Mouse (Mus musculus): ENCODE results near the gene Zfp827. TPM values are rescaled to one million over a fixed set of nuclear protein-coding genes. Genes with fewer than 3 reads are reported as not detected.

Zfp827 gene
- total RNA-seq (2021), result 15.3 and 17.1 TPM in 2 replicates
- long read RNA-seq, experiment 1, partial matches to known transcripts, result 1 of 14 reads
- long read RNA-seq, experiment 1, other reads (novel, unspliced or antisense), result 13 of 14 reads
- long read RNA-seq, experiment 2, partial matches to known transcripts, result 0 of 9 reads
- long read RNA-seq, experiment 2, other reads (novel, unspliced or antisense), result 9 of 9 reads

DNA sequence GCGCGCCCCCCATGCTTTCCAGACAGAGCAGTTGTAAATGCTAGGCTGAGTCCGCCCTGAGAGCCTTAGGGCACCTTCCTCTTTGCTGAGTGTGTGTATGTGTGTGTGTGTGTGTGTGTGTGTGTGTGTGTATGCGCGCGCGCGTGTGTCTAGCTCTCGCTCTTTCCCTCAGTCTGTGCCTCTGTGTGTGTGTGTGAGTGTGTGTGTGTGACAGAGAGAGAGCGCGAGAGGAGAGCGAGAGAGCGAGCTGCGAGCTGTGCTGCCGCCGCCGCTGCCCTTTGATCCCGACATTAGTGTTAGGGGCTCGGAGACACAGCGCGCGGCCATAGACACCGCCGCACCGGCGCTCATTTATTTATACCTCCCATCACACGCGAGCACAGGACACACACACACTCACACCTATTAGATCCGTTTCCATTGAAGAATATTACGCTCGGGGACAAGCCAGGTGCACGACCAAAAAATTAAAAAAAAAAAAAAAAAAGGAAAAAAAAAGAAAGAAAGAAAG is at the start of gene Zfp827:
Gene Zfp827 (plus strand): TSS at position 461 of the 511 bp plus-strand sequence.
- peak; percentile 86 for DNase-seq

DNA sequence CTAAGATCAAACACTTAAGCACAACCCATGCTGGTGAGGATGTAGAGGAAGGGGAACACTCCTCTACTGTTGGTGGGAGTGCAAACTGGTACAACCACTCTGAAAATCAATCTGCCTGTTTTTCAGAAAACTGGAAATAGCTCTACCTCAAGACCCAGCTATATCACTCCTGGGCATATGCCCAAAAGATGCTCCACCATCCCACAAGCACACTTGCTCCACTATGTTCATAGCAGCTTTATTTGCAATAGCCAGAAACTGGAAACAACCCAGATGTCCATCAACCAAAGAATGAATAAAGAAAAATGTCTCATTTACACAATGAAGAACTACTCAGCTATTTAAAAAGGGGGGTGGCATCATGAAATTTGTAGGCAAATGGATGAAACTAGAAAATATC is 23.9 kb upstream of the Zfp827 start:
- DNase-seq, result no peak

DNA sequence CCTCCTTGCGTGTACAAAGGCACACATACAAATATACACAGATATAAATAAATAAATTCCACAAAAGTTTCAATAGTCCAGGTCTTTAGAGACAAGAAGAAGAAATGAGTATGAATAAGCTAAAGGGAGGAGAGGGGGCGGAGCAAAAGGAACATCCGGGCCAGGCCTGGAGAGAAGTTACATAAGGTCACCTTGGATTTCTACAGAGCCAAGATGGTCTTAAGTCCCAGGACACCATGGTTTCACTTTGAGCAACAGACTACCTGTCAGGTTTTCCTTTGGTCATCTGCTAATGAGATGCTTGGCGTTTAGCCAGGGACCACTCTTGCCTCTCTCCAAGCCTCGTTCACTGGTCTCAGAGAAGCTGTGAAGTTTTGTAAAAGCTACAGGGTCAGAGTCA is 13.2 kb upstream of the Zfp827 start:
- DNase-seq, result no peak

DNA sequence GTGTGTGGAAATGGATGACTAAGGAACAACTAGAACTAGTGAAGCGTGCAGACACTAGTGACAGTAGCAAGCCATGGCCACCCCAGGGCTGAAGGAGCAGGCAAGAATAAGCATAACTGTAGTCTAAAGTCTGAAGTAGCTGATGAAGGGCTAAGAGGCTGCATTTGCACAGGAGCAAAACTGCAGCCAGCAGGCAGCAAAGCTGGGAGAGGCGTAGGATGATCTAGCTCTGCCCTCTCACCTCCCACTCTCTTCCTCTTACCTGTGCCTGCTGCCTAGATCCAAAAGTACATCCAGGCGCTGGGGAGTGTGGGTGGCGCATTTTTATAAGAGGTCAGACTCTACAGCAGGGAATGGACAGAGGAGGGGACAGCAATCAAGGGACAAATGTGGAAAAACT is 12.2 kb upstream of the Zfp827 start:
- no peak for DNase-seq

DNA sequence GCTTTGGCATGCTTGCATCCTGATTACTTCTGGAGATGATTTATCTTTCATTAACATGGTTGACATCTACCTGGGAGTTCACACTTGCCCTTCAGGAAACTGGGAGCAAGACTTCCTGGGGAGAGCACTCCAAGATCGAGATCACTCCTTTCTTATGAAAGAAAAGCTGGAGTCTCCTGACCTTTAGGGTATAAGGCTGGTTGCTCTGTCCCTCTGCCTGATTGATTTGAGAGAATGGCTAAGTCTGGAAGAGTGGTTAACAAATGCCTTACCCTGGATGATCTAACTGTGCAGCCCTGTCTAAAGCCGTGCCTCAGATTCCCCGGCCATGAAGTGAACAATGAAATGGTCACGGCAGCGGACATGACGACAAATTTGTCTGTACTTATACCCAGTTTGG is 11.7 kb upstream of the Zfp827 start:
- no peak for DNase-seq

DNA sequence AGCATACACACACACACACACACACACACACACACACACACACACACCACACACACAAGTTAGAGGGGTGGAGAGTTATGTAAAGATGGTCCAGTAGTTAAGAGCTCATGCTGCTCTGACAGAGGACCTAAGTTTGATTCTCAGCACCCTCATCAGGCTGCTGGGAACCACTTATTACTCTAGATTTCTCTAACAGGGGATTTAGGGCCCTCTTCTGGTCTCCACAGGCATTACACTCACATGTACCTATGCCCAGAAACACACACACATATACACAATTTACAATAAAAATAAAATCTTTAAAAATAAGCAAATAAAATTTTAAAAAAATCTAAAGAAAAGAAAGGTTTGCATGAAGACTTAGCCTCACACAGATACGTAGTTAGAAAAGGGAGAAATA is 4.3 kb upstream of the Zfp827 start:
- DNase-seq, result no peak

DNA sequence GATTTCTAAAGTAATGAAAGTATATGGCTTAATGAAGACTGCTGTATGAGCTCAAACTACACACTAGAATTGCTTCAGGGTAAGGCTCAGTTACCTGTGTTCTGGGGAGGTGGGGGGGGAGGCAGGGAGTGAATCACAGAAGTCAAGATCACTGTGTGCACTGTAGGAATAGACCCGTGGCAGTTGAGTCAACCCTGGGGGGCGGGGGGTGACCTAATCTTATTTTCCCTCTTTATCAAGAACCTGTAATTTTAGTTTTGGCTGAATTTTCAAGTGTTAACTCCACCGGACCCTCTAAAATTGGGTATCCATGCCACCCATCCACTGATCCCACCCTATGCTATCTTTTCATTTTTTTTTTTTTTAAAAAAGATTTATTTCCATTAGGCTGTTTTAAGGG is 918 bp upstream of the Zfp827 start:
- no peak for DNase-seq

DNA sequence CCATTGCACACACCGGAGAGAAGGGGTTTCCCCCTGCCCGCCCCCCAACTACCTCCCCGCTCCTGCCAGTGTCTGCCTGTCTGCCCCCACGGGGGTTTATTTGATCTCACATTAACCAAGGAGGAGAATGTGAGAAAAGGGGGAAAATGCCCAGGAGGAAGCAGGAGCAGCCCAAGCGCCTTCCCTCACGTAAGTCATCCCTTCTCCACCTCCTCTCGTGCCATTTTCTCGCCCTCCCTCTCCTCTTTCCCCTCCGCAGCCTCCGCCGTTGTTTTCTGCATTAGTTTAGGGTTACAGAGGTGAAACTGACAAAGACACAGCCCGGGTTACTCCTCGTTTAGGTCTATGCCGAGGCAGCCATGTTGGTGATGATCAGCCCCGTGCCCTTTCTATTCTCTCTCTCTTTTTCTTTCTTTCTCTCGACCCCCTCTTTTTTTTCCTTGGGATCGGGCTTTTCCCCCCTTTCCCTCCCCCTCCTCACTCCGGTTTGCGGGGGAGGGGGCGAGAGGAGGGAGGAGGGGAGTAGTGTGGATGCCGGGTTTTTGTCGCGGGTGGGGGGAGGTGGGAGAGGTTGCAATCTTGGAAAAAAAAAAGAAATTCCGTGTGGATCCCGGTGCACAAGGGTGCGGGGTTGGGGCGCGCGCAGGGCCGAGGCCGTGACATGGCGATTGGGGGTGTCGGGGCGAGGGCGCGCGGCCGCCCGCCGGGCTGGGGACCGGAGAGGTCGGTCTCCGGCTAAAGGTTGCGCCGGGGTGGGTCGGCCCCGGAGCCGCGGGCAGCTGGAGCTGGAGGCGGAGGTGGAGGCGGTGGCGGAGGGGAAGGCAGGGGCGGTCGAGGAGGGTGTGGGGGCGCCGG is 531 bp downstream of the Zfp827 start:
- DNase-seq, result peak; percentile 76

DNA sequence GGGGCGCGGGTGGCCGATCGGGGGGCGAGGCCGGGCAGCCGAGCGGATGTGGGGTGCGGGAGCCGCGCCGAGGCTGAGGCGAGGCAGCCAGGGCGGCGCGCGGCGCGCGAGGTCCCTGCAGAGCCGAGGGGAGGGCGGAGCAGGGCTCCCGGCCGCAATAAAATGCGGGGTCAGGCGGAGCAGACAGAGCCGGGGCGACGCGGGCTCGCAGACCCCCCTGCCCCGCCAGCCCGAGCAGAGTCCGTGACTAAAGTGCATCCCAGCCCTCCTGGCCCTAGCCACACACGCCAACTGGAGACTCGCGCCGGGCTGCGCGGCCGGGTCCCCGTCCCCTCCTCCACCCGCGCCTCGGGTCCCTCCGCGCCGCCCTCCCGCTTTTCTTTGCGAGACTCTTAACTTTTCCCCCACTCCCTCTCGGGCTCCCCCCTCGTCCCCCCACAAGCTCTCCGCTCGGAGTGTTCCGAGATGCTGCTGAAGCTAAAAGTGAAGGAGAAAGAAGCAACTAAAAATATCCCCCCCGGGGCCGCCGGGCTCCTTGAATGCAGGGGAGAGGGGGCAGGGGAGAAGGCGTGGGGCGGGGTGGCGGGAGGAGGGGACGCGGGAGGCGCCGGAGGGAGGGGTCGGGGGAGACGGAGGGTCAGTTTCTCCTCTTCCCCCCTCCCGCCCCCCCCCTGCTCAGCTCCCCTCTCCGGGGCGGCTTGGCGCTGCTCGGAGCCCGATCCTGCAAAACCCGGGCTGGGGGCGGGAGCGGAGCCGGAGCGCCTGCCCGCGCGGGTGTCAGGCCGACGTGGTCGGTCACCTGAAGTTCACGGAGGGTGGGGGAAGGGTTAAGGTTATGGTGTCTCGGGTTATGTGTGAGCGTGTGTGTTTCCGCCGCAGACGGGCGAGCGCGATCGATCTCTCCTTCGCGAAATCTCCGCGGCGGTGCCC is 1.4 kb downstream of the Zfp827 start:
- DNase-seq, result peak; percentile 89

DNA sequence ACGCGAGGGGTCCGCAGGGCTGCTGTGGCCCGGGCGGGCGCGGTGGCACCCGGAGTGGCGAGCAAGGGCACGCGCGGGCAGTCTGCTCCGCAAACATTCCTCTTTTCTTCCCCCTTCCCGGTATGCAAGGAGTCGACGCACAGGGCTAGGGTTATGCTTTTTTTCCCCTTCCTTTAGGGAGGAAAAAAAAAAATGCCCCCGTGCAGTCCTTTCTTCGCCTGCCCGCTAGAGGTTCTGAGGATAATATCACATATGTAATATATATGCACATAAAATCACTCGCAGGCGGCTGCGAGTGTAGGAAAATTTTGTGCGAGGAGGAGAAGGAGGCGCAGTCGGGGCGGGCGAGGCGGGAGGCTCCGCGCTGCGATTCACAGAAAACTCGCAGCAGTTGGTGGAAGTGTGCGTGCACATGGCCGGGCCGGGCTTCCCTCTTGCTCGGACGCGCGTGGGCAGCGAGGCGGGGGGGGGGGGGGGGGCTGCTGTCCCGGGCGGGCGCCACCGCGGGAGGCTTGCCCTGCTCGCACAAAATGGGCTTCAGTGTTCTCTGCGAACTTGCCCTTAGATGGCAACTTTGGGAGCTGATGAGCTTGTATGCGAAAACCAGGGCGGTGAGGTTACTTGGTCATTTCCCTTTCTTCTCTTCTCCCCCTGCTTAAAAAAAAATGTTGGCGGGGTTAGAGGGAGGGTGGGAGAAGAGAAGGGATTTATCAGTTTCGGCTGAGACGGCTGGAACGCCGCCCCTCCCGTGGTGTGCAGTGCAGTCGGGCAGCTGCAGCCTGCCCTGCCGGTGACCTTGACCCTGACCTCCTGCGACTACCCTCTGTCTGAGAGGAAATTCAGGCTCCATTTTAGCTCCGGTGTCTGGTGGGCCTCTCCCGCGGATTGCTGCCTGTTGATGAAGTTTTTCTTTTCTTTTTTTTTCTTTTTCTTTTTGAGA is 2.4 kb downstream of the Zfp827 start:
- DNase-seq, result peak; percentile 86

DNA sequence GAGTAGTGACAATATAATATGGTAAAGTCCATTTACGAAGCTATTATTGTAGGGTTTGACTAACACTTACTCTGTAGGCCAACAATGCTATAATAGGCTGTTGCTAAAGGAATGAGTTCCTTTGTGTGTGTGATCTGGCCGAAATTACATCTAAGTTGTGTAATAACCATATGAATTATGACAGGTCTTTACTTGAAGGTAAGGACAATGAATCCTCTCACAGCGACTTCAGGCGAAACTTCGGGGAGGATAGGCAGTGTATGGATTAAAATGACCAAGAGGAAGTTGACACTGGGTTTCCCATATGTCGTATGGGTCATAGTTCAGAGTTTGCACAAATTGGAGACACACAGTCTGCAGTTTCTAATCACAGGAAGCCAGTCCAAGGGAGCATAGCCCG is 9.3 kb downstream of the Zfp827 start:
- no peak for DNase-seq

DNA sequence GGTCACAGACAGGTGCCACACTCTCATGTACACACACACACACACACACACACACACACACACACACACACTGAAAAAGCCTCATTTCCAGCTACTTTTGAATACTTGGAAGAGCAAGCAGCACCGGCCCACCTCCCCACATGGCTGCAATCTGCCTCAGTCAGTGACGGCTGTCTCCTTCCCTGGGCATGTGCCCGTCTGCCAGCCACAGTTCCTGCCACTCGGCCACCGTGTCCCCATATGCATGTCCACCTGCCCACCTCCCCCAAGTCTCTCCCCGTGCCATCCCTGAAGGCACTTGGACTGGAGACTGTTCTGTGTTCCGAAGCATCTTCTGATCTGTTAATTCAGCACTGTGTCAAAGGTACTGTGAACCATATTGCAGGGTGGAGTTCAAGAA is 9.8 kb downstream of the Zfp827 start:
- no peak for DNase-seq

DNA sequence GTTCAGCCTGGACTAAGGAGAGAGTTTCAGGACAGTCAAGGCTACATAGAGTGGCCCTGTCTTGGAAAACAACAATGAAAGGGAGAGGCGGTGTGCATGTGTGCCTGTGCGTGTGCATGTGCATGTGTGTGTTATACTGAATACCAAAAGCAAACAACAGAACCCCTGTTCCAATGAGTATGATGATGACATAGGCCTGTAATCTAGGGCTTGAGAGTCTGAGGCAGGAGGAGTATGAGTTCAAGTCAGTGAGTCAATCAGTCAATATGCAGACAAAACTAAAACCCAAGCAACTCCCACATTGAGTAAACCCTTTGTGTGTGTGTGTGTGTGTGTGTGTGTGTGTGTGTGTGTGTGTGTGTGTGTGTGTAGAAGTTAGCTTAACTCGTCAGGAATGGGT is 13.2 kb downstream of the Zfp827 start:
- no peak for DNase-seq

DNA sequence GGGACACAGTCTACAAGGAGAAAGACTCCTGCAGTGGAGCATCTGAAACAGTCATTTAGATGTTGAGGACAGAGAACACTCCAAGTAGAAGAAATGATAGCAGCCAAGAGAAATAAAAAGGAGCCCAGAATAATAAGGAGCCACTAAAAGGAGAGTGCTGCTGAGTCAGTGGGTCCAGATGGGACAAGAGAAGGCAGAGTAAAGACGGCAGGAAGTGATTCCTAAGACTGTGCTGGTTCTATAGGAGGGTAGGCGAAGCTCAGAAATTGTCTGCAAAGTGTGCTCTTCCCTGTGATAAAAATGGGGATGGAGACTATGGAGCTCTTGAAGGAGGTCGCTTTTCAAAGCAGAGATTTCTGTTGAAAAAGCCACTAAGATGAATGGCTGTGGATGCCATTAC is 14.0 kb downstream of the Zfp827 start:
- no peak for DNase-seq

DNA sequence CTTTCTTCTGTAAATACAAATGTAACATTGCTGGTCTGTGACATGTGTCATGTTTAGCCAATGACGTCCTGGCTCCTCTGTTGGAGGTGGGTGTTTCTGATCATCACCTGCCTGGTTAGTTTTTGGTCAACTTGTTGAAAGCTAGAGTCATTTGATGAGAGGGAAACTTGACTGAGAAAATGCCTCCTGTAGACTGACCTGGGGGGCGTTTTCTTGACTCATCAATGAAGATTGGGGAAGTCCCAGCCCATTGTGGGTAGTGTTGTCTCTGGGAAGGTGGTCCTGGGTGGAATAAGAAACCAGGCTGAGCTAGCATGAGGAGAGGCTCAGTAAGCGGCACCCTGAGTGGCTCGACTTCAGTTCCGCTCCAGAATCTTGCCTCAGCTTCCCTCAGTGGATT is 16.4 kb downstream of the Zfp827 start:
- no peak for DNase-seq

DNA sequence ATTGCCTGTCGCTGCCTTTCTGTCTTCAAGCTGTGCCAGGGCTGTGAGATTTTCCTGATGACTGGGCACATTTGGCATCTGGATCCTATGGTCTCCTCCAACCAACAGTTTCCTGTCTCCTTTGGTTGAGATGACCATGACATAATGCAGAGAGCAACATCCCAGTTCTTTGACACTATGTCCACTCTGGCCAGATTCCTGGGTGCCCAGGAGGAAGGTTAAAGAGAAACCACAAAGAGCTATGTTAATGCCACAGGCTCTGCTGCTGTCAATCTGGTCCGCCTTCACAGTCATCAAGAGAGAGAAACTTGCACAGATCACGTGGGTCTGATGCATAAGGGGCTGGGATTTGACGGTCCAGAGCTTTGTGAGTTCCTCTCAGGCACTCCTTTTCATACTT is 18.4 kb downstream of the Zfp827 start:
- DNase-seq, result no peak

DNA sequence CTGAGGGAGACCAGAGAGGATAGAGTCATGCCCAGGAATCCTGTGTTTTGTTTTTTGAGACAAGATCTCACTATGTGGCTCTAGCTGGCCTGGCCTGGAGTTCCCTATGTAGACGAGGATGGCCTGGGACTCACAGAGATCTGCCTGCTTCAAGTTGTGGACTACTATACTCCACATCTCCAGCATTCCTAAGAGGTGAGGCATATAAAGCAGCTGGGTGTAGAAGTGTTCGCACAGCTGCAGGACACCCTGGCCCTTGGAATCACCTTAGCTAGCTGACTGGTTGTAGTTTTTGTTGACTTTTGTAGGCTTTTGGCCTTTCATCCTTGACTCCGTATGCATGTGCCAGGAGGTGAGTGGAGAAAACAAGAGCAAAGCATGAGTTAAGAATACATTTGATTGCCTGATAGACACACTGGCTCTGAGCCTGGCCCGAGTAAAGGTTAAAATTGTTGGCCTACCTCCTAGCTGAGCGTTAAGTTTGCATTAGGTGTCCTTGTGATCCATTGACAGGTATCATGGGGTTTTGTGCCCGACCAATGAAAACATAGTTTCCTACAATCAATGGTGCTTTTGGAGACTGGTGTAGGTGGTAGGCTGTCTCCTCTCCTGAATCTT is 20.3 kb downstream of the Zfp827 start:
- DNase-seq, result no peak

DNA sequence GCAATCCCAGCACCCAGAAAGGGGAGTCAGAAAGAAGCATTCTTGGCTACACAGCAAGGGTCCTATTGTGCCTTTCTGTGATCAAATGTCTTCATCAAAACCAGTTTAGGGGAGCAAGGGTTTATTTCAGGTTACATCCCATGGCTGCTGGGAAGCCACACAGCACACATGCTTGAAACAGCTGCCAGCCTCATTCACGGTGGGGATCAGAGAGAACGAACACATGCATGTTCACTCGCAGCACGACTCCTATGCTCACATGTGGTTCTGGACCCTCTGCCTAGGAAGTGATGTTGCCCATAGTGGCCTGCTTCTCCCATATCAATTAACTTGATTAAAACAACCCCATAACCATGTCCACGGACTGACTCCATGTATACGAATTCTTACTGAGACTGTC is 26.0 kb downstream of the Zfp827 start:
- no peak for DNase-seq

DNA sequence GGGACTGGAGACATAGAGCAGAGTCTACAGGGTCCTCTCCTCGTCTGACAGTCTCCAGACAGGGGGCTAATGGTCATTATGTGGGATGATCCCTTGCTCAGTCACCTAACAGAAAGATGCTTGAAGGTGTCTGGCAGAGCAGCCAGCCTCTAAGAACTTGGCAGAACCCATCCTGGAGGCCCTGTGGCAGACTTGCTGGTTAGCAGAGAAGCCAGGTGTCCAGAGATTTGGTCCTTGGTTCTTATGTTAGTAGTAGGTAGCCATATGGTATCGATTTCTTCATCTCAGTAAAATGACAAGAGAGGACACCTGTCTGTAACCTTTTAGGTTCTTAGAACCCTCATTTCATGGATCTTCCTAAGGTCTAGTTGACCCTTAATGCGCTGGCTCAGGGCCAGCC is 28.9 kb downstream of the Zfp827 start:
- no peak for DNase-seq

DNA sequence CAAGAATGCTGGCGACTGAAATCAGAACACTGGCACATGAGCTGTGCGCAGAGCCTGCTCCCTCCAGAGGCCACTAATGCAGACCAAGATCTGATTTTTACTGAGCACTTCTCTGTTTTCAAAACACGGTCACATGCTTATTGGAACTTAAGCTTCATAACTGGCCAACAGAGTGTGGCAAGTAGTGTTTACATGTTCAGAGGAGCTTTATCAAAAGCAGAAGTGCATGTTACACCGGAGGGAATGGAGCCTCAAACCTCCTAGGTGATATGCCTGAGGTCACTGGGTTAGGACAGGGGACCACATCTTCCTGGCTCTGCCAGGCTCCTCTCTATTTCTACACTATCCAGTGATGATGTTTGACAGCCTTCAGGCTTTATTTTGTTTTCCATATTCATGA is 31.1 kb downstream of the Zfp827 start:
- DNase-seq, result no peak

DNA sequence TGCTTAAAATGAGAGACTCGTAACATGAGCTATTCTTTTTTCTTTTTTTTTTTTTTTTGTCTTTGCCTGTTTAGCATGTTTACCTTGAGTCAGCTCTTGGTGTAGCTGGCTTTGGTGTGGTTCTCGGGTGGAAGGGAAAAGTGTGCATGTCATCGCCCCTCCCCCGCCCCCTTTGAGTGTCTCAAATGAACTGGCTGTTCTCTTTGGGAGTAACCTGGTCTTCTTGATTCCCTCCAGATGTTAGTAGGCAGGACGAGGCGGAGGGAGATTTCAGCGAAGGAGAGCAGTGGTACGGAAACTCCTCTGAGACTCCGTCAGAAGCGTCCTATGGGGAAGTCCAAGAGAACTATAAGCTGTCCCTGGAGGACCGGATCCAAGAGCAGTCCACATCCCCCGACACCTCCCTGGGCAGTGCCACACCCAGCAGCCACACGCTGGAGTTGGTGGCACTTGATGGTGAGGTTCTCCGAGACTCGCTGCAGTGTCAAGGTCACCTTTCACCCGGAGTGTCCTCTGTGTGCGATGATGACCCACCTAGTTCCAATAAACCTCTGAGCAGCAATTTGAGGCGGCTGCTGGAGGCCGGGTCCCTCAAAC is 31.9 kb downstream of the Zfp827 start:
- no peak for DNase-seq
